Mouse (Mus musculus): Measurements from ENCODE around the gene Fkbp8.
A peak's percentile ranks its signal among the peaks of the same experiment; 100 is the strongest.

The Fkbp8 gene

DNA sequence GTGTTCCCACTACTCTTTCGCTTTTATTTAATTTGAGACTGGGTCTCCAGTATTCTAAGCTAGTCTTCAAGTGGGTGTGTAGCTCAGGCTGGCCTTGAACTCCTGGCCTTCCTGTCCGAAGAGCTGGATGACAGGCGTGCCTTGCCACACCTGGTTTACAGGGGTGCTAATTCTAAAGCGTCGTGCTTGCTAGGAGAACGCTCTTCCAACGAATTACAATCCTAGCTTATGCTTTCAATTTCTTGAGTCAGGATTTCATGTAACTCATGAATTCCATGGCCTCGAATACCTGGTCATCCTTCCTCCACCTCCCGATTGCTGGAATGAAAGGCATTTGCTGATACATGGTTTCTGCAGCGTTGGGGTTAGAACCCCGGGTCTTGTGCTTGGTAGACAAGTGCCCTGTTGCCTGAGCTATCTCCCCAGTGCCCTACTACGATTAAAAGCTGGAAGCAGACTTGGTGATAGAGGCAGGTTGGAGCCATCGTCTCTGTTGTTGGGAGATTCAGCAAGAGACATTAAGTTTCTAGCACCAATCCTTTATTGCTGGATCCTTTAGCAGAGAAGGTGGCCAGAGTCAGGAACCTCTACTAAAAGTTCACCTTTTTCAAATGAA lies 766 bp downstream of the Fkbp8 start:
- no peak for DNase-seq (ENCODE audit: low read depth)

DNA sequence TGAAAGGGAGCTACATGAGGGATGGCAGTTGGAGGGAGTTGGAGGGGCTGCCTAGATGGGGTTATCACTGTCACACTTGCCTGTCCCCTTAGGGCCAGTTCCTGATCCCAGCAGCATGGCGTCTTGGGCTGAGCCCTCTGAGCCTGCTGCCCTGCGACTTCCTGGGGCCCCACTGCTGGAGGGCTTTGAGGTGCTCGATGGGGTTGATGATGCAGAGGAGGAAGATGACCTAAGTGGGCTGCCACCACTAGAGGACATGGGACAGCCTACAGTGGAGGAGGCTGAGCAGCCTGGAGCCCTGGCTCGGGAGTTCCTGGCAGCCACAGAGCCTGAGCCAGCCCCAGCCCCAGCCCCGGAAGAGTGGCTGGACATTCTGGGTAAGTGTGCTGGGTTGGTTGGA lies 1.8 kb downstream of the Fkbp8 start:
- DNase-seq (ENCODE audit: low read depth): no peak

DNA sequence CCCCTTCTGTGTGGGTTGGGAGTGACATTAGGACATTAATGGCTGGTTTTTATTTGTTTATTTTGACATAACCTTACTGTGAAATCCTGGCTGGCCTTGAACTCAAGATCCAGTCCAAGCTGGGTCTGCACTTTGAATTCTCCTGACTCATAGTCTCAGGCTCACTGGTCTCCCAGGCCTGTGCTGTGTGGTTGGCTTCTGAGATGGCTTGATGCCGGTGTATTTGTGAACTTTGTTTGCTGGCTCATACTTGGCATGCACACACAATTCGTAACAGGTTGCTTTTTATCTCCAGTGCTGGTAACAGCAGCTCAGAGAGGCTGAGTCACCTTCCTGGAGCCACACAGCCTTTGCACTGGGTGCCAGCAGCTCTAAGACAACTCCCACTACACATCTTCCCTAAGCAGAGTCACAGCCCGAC lies 2.2 kb downstream of the Fkbp8 start:
- no peak for DNase-seq (ENCODE audit: low read depth)

DNA sequence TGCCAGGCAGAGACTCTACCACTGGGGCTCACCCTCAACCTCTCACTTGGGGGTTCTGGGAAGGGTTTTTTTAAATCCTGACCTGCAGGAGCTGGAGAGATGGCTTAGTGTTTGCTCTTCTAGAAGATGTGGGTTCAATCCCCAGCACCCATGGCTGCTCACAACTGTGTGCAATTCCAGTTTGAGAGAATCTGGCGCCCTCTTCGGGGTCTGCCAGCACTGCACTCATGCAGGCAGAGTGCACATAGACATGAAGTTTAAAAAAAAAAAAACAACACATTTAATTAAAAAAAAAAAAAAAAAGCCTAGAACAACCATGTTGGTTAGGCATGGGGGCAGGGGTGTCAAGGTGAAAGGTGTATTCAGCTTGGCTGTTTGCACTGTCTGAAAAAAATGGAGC lies 2.8 kb downstream of the Fkbp8 start:
- DNase-seq (ENCODE audit: low read depth): no peak

DNA sequence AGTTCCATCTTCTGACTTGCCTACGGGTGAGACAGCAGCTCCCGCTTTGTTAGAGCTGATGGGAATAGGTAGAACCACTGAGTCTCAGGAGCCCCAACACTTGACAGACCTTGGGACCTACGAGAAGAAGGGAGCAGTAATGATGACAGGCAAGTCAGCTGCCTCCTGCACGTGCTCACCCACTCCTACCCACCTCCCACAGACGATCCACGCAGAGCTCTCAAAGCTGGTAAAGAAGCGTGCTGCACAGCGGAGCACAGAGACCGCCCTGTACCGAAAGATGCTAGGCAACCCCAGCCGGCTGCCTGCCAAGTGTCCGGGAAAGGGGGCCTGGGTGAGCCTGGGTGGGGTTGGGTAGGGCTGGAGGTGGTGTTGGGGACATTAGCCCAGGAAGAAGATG lies 6.8 kb downstream of the Fkbp8 start:
- DNase-seq (ENCODE audit: low read depth): no peak

DNA sequence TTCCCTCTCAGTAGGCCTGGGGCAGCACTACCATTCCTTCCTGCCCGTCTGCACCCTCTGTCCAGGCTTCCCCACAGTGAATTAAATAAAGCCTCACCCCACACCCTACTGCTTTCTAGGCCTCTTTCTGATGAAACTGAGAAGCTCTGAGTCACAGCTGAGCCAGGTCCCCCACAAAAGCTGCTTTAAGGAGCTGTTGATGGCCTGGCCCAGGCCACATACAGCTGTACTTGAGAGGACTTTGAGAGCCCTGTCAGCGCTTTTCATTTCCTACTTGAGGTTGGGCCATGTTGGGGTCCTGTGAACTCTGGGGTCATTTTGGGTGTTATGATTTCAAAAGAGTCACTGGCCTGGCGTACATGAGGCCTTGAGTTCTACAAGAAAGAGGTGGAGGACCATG lies 7.7 kb downstream of the Fkbp8 start:
- DNase-seq (ENCODE audit: low read depth): no peak

DNA sequence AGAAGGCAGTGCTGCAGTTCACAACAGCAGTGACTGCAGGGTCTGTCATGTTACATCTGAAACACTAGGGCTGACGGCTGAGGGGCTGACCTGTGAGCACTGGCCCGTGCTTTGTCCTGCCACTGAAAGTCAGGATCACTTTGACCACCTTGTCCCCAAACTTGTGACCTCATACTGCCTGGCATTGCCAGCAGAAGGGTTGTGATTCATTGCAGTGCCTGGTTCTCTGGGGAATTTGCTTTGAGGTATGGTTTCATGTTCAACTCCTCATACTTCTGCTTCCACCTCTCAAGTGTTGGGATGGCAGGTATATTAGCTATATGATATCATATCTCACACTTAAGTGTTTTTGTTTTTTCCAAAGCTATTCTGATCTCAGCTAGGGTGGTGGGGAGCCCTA lies 8.2 kb downstream of the Fkbp8 start:
- no peak for DNase-seq (ENCODE audit: low read depth)

DNA sequence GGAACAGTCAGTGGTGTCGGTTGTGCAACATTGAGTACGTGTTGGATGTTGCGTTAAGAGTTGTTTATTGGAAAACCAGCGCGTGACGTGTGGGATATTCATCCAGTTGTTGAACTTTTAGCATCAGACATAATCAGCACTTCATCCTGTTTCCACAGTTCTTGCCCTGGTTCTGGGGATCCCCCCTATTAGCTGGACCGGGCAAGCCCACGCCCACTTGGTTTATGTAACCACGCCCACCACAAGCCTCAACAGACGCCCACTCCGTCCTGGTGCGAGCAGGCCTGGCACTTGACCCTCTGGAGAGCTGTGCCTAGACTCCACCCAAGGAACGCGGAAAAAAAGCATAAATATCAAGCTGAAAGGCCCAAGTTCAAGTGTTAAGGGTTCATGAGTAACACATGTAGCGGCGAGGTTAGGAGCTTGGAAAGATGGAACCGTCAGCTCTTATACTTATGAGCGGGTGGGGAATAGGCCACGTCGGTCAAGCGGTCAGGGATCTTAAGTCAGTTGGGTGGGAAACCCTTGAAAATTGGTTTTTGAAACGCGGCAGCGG lies 10.6 kb downstream of the Fkbp8 start:
- no peak for DNase-seq (ENCODE audit: low read depth)

DNA sequence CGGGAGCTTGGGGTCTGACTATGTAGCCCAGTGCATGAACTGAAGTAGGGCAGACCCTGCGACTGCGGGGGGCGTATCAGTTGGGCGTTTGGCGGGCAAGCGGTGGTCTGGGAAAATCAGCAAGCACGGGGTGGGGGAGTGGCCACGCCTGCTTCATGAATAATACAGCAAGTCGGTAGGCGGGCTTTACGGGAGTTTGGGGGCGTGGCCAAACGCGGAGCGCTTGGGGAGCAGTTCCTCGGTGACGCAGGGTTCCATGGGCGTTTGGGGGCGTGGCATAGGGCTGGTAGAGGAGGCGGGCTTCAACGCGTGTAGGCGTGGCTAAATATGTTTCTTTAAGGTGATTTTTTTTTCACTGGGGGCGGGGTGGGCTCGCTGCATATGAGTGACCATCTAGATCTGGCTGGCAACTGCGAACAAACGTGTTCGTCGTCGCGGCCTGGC lies 11.1 kb downstream of the Fkbp8 start:
- DNase-seq (ENCODE audit: low read depth): peak; percentile 100

DNA sequence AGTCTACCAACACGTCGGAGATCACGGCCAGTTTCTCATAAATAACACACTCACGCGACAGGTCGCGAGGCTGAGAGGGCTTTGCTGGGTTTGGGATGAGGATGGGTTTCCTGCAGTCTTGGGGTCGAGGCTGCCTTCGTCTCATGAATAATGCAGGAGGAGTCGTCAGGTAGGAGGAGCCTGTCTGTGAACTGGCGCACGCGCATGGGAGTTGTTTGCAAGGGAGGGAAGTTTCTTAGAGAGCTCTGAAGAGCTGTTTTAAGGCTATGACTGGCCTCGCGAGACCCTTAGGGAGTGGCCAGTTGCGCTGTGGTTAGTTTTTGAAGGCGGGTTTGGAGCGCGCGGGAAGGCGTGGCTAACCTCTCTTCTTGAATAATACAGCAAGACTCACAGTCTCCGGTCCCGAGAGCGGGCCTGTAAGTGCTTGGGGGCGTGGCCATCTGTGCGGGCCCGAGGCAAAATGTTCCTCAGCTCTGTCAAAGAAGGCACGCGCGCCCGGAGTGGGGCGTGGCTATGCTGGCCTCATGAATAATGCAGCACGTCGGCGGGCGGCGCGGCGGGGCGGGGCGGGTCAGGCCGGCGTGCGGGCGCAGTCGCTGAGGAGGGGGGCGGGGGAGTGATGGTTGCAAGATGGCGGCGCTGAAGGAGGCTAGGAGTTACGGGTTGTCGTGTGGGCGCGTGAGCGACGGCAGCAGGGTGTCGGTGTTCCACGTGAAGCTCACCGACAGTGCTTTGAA lies 11.7 kb downstream of the Fkbp8 start, which contains the start of gene Ell:
TSS of gene Ell (plus strand) at position 381 of the 737 bp plus-strand sequence.
- DNase-seq (ENCODE audit: low read depth): peak; percentile 100

DNA sequence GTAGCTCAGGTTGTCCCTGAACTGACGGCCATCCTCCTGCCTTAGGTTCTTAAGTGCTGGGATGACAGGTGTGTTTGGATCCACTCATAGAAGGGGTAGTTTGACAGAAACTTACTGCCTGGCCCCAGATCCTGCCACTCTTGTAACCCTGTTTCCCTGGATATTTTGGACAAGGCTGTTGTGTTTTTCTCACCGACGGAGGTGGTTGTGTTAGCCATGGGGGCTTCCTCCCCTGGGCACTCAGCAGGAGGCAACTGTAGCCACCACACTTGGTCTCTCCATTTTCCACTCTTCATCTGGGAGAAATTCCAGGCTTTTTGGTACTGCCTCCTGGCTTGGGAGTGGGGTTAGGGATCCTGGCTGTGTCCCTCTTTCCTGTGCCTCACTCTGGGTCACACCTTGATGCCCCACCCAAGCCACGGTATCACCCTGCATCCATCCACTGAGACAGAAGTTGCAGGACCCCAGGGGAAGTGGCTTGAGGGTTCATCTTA lies 12.5 kb downstream of the Fkbp8 start:
- peak; percentile 41 for DNase-seq (ENCODE audit: low read depth)

DNA sequence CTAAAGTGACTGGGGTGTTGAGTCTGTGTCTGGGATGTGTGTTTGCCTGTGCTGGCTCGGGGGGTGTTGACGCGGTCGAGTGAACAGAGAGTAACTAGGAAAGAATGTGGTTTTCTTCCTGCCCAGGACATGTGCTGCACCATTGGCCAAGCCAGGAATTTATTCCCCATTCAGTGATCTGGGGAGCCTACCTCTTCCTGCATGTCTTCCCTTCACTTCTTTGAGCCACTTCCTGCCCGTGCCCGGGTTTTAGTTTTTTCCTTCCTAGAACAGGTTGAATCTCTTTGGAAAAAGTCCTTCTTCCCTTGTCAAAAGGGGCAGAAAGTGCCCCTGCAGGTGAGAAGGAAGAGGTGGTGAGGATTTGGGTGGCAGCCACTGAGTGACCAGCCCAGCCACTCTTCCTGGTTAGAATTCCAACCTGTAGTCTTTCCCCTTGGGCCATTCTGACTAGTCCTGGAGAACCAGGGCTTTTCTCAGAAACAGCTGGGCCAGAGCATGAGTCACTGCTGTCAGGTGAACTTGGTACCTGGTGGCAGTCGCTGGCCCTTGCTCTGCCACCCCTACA lies 13.1 kb downstream of the Fkbp8 start:
- no peak for DNase-seq (ENCODE audit: low read depth)

DNA sequence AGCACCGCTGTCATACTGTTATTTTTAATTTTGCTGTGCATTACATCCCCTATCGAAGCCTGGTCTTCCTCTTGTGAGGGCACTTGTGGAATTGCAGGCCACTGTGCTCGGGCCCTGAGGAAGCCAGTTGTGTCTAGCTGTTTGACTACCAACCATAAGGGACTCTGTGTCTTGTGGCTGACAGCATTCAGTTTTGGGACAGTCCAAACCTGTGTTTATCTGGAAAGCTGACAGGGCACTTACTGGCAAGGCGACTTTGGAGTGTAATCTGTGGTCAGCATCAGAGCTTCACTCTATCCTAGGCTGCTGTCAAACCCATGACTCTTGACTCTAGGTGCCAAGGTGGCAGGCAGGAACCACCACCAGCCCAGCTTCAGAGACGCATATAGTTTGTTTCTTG lies 13.6 kb downstream of the Fkbp8 start:
- no peak for DNase-seq (ENCODE audit: low read depth)

DNA sequence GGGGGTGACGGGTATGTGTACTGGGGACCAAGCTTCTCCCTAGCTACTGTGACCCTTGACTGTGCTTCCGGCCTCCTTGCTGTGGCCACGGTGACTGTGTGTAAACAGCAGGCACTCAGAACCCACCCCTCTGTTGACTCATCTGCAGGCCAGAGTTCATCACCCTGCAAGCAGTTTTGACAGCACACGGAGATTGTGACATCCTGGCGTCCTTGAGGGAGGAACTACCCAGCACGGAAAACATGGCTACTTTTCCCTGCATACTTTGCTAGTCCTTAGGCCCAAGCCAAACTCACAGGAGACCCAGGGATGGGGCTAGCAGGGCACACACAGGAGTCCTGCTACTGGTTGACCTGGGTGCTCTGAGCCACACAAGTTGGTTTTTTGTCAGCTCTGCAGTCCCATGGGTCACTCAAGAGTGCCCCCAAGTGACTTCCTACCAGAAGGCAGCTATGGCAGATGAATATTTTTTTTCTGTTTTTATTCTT lies 16.7 kb downstream of the Fkbp8 start:
- peak; percentile 61 for DNase-seq (ENCODE audit: low read depth)

DNA sequence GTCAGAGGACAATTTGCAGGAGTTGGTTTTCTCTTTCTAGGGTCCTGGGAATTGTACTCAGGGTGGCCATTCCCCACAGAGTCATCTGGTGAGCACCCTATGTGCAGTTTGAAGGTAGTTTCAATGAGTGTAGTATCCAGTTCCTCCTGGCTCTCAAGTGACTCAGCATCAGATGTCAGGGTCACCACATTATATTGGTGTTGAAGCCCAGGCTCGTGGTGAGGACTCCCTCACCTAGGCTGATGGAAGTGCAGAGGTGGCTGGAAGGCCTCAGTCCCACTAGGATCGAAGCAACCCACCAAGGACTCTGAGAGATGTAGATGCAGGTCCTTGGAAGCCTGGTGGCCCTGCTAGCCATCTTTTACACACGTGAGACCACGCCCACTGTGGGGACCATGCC lies 18.9 kb downstream of the Fkbp8 start:
- DNase-seq (ENCODE audit: low read depth): no peak

DNA sequence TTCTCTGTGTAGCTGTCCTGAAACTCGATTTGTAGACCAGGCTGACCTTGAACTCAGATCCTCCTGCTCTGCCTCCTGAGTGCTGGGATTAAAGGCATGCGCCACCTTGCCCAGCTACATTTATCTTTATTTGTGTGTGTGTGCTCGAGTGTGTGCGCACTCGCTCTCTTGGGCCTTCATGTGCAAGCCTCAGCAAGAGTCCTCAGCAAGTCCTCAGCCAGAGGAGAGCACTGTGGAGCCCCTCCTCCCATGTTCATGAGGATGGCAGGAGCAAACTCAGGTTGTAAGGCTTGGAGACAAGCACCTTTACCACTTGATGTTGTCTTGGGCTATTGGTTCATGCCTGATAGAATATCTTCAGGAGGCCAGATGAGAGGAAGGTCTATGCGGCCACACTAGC lies 20.2 kb downstream of the Fkbp8 start:
- no peak for DNase-seq (ENCODE audit: low read depth)

DNA sequence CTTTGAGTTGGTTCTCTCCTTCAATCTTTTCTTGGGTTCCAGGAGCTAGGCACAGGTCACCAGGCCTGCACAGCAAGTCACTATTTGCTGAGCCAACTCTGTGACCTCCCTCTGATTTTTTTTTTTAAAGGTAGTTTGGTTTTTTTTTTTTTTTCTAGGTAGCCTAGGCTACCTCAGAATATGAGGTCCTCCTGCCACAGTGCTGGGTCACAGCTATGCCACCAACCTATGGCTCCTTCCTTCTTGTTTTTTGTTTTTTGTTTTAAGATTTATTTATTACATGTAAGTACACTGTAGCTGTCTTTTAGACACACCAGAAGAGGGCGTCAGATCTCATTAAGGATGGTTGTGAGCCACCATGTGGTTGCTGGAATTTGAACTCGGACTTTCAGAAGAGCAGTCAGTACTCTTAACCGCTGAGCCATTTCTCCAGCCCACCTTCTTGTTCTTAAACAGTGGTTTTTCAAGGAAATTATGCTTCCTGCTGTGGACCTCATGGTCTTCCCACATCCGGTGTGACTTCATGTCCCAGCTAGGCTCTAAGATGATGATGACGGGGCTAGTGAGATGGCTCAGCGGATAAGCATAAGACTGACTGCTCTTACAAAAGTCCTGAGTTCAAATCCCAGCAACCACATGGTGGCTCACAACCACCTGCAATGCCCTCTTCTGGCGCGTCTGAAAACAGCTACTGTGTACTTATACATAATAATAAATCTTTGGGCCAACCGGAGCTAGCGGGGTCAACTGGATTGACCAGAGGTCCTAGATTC lies 22.1 kb downstream of the Fkbp8 start:
- DNase-seq (ENCODE audit: low read depth): peak; percentile 86

DNA sequence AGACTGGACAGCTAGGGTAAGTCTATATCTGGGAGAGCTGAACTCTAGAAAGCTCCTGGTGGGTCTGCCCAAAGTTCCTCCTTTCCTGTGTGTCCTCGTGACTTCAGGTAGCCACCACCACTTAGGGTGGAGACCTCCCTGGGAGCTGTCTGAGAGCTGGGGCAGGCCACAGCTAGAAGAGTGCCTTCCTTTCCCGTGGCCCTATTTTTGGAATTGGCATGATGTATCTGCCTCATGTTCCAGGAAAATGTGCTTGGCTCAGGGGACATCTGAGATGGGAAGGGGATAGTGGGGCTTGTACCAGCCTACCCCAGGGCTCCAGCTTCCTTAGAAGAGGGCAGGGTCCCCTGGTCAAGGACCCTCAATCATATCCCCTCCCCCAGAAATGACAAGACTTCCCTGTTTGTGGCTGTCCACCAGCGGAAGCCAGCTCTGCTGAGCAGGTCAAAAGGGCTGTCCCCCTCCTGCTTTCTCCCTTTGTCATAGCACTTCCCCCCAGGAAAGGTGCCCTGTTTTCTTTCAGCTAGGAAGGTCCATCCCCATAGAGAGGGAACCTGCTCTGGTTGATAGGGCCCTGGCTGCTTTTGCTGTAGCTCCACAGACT lies 24.1 kb downstream of the Fkbp8 start:
- no peak for DNase-seq (ENCODE audit: low read depth)

DNA sequence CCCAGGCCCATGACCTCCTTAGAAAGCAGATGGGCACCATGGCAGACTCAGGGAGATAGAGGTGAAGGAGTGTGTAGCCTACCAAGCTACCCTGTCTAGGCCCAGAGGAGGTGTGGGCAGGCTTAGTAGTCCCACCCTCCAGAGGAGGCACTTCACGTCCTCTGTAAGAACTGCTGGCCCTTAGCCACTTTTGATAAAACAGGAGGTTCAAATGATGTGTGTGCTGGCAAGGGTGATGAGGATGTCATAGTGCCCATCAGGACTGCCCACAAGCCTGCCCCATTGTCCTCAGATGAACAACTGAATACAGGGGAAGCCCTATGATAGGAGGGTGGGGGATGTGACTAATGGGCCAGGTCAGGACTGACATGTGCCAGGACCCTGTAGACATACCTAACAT lies 25.3 kb downstream of the Fkbp8 start:
- DNase-seq (ENCODE audit: low read depth): no peak

DNA sequence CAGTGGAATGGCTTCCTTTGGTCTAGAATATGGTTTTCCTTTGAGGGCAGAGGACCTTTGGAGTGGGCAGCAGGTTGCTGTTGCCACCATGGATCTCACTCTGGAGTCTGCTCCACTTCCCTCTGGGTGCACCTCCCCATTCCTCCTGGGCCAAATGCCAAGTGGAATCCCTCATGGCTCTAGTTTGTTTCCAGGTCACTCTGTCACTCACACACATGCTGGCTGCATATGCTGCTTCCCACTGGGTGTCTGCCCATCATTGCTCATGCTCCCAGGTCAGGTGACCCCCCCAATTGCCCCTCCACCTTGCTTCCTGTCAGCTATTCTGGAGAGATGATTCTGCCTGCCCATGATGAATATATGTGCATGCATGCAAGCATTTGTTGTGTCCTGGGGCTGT lies 26.2 kb downstream of the Fkbp8 start:
- DNase-seq (ENCODE audit: low read depth): no peak

DNA sequence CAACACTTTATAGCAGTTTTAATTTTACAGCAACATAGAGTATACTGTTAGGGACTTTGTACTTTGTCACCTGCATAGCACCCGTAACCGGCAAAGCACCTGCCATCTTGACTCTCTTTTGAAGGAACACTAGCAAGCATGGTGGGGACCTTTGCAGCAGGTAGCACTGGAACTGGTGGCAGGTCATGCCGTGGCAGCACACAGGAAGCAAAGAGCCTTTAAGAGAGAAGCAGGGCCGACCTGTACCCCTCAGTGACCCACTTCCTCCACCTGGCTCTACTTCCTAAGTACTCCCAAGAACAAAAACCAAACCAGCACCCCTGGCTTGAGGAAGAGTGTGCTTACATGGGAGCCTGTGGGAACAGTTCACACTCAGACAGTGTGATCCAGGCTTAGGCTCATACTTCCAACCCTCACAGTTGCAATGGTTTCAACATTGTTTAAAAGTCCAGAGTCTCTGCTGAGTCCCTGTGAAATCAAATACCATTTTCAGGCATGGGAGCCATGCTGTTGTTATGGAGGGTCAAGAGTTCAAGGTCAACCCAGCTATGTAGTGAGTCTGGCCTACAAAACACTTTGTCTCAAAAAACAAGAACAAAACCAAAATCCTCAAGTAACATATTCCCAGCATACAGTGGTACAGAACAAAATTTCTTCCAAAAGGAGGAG lies 27.7 kb downstream of the Fkbp8 start:
- no peak for DNase-seq (ENCODE audit: low read depth)
